Mouse (Mus musculus): ENCODE measurements around the gene Coa4. TPM values are rescaled to one million over a fixed set of nuclear protein-coding genes. Genes with fewer than 3 reads are reported as not detected.

Gene Coa4
- polyA plus RNA-seq, 1 experiment from 2014 or later, result 21.3 TPM

- Histone ChIP-seq H3K9me3 (replicated peaks) (no peaks in the 10 kb centered on the region), H3K27ac (no peak within 1 kb of the TSS), H3K4me1 (no peaks in the 10 kb centered on the region), H3K27me3 (ENCODE audit: low read depth, poor library complexity, severe bottlenecking) (no peaks in the 10 kb centered on the region), H3K36me3 (no peaks in the 10 kb centered on the region), H3K4me3 (no peak within 1 kb of the TSS)
- DNase-seq (ENCODE audit: low spot score), result peak; percentile 30
- WGBS, result 52% methylated on average over 11 of the region's 11 CpGs
Measured at GRCm38 (mm10) chr7:100514573-100514972, 22.3 kb upstream of the Coa4 start, which contains the start of gene Dnajb13. TSS of gene Dnajb13 (minus strand) at chr7:100514960.

GRCm38 (mm10) chr7:100520204-100520603 is 16.7 kb upstream of the Coa4 start:
- H3K4me1 ChIP-seq, result no peaks in the 10 kb centered on the region
- H3K27ac ChIP-seq, result no peak overlapping the region
- no peak for DNase-seq (ENCODE audit: low spot score)
- no peaks in the 10 kb centered on the region for H3K27me3 ChIP-seq (ENCODE audit: low read depth, poor library complexity, severe bottlenecking)
- H3K9me3 ChIP-seq (replicated peaks), result no peaks in the 10 kb centered on the region
- no peaks in the 10 kb centered on the region for H3K36me3 ChIP-seq
- no peak overlapping the region for H3K4me3 ChIP-seq
- whole genome bisulfite sequencing, result 73% methylated on average over 7 of the region's 7 CpGs

GRCm38 (mm10) chr7:100520663-100521285 is 16.1 kb upstream of the Coa4 start:
- no peaks in the 10 kb centered on the region for H3K9me3 ChIP-seq (replicated peaks)
- no peaks in the 10 kb centered on the region for H3K36me3 ChIP-seq
- no peaks in the 10 kb centered on the region for H3K27me3 ChIP-seq (ENCODE audit: low read depth, poor library complexity, severe bottlenecking)
- no peak overlapping the region for H3K27ac ChIP-seq
- no peak overlapping the region for H3K4me3 ChIP-seq
- 25% methylated on average over 10 of the region's 10 CpGs for WGBS
- no peaks in the 10 kb centered on the region for H3K4me1 ChIP-seq
- peak; percentile 92 for DNase-seq (ENCODE audit: low spot score)

- H3K4me3 ChIP-seq, result no peak overlapping the region
- H3K36me3 ChIP-seq, result no peaks in the 10 kb centered on the region
- no peak overlapping the region for H3K27ac ChIP-seq
- H3K9me3 ChIP-seq (replicated peaks), result no peaks in the 10 kb centered on the region
- WGBS, result 83% methylated on average over 3 of the region's 3 CpGs
- no peaks in the 10 kb centered on the region for H3K4me1 ChIP-seq
- no peak for DNase-seq (ENCODE audit: low spot score)
- no peaks in the 10 kb centered on the region for H3K27me3 ChIP-seq (ENCODE audit: low read depth, poor library complexity, severe bottlenecking)
Measured at GRCm38 (mm10) chr7:100522222-100522621, 14.6 kb upstream of the Coa4 start.

GRCm38 (mm10) chr7:100524669-100525068 is 12.2 kb upstream of the Coa4 start:
- no peaks in the 10 kb centered on the region for H3K36me3 ChIP-seq
- DNase-seq (ENCODE audit: low spot score), result no peak
- H3K27ac ChIP-seq, result no peak overlapping the region
- no peaks in the 10 kb centered on the region for H3K27me3 ChIP-seq (ENCODE audit: low read depth, poor library complexity, severe bottlenecking)
- H3K4me1 ChIP-seq, result no peaks in the 10 kb centered on the region
- H3K4me3 ChIP-seq, result no peak overlapping the region
- no peaks in the 10 kb centered on the region for H3K9me3 ChIP-seq (replicated peaks)
- 76% methylated on average over 8 of the region's 8 CpGs for WGBS

GRCm38 (mm10) chr7:100530766-100531165 is 6.1 kb upstream of the Coa4 start:
- Histone ChIP-seq H3K36me3 (no peaks in the 10 kb centered on the region), H3K27ac (no peak overlapping the region), H3K4me1 (no peaks in the 10 kb centered on the region), H3K4me3 (no peak overlapping the region), H3K9me3 (replicated peaks) (no peaks in the 10 kb centered on the region), H3K27me3 (ENCODE audit: low read depth, poor library complexity, severe bottlenecking) (no peaks in the 10 kb centered on the region)
- DNase-seq (ENCODE audit: low spot score), result no peak
- 92% methylated on average over 5 of the region's 5 CpGs for WGBS

- Histone ChIP-seq H3K36me3 (no peaks in the 10 kb centered on the region), H3K4me3 (no peak overlapping the region), H3K27me3 (ENCODE audit: low read depth, poor library complexity, severe bottlenecking) (no peaks in the 10 kb centered on the region), H3K4me1 (peaks cover 14% of the 10 kb centered on the region), H3K9me3 (replicated peaks) (no peaks in the 10 kb centered on the region), H3K27ac (no peak overlapping the region)
- DNase-seq (ENCODE audit: low spot score), result no peak
- WGBS, result 80% methylated on average over 2 of the region's 2 CpGs
Measured at GRCm38 (mm10) chr7:100533503-100533902, 3.4 kb upstream of the Coa4 start.

- 90% methylated on average over 3 of the region's 3 CpGs for WGBS
Measured at GRCm38 (mm10) chr7:100534216-100534615, 2.7 kb upstream of the Coa4 start.

GRCm38 (mm10) chr7:100535831-100536230 is 1.0 kb upstream of the Coa4 start:
- Histone ChIP-seq H3K27me3 (ENCODE audit: low read depth, poor library complexity, severe bottlenecking) (no peaks in the 10 kb centered on the region), H3K4me3 (peak overlapping the region; percentile 85; the same call in 1 of the 2 replicates), H3K9me3 (replicated peaks) (no peaks in the 10 kb centered on the region), H3K4me1 (peaks cover 14% of the 10 kb centered on the region), H3K36me3 (peaks cover 20% of the 10 kb centered on the region), H3K27ac (no peak overlapping the region)
- DNase-seq (ENCODE audit: low spot score), result no peak
- 88% methylated on average over 2 of the region's 2 CpGs for WGBS

More at GRCm38 (mm10) chr7:100534216-100534615, 2.7 kb upstream of the Coa4 start:
- Histone ChIP-seq H3K9me3 (replicated peaks) (no peaks in the 10 kb centered on the region), H3K36me3 (peaks cover 5% of the 10 kb centered on the region), H3K27me3 (ENCODE audit: low read depth, poor library complexity, severe bottlenecking) (no peaks in the 10 kb centered on the region), H3K4me3 (no peak overlapping the region), H3K27ac (no peak overlapping the region), H3K4me1 (peaks cover 14% of the 10 kb centered on the region)
- no peak for DNase-seq (ENCODE audit: low spot score)

GRCm38 (mm10) chr7:100537519-100537902 is 640 bp downstream of the Coa4 start:
- Histone ChIP-seq H3K36me3 (peaks cover 20% of the 10 kb centered on the region), H3K4me3 (peak overlapping the region; percentile 85), H3K9me3 (replicated peaks) (no peaks in the 10 kb centered on the region), H3K27ac (peak overlapping the region; percentile 88), H3K4me1 (peaks cover 14% of the 10 kb centered on the region), H3K27me3 (ENCODE audit: low read depth, poor library complexity, severe bottlenecking) (no peaks in the 10 kb centered on the region)
- DNase-seq (ENCODE audit: low spot score), result no peak
- WGBS, result 36% methylated on average over 7 of the region's 7 CpGs

- WGBS, result 96% methylated on average over 9 of the region's 9 CpGs
- no peak for DNase-seq (ENCODE audit: low spot score)
- Histone ChIP-seq H3K27ac (no peak overlapping the region), H3K9me3 (replicated peaks) (no peaks in the 10 kb centered on the region), H3K4me1 (peaks cover 14% of the 10 kb centered on the region), H3K36me3 (peaks cover 20% of the 10 kb centered on the region), H3K27me3 (ENCODE audit: low read depth, poor library complexity, severe bottlenecking) (no peaks in the 10 kb centered on the region), H3K4me3 (no peak overlapping the region)
Measured at GRCm38 (mm10) chr7:100539516-100539915, 2.6 kb downstream of the Coa4 start.

GRCm38 (mm10) chr7:100544437-100544836 is 7.6 kb downstream of the Coa4 start:
- Histone ChIP-seq H3K36me3 (peaks cover 19% of the 10 kb centered on the region), H3K27me3 (ENCODE audit: low read depth, poor library complexity, severe bottlenecking) (no peaks in the 10 kb centered on the region), H3K4me1 (no peaks in the 10 kb centered on the region), H3K9me3 (replicated peaks) (no peaks in the 10 kb centered on the region), H3K4me3 (no peak overlapping the region), H3K27ac (no peak overlapping the region)
- 71% methylated on average over 1 of the region's 1 CpGs for WGBS
- no peak for DNase-seq (ENCODE audit: low spot score)

- no peak overlapping the region for H3K27ac ChIP-seq
- 84% methylated on average over 4 of the region's 4 CpGs for WGBS
- no peaks in the 10 kb centered on the region for H3K9me3 ChIP-seq (replicated peaks)
- no peak for DNase-seq (ENCODE audit: low spot score)
- no peak overlapping the region for H3K4me3 ChIP-seq
- no peaks in the 10 kb centered on the region for H3K4me1 ChIP-seq
- H3K36me3 ChIP-seq, result peaks cover 18% of the 10 kb centered on the region; the same call in 1 of the 2 replicates
- no peaks in the 10 kb centered on the region for H3K27me3 ChIP-seq (ENCODE audit: low read depth, poor library complexity, severe bottlenecking)
Measured at GRCm38 (mm10) chr7:100547631-100548030, 10.8 kb downstream of the Coa4 start.

- no peaks in the 10 kb centered on the region for H3K4me1 ChIP-seq
- H3K4me3 ChIP-seq, result no peak overlapping the region
- no peak for DNase-seq (ENCODE audit: low spot score)
- WGBS, result 91% methylated on average over 3 of the region's 3 CpGs
- no peaks in the 10 kb centered on the region for H3K27me3 ChIP-seq (ENCODE audit: low read depth, poor library complexity, severe bottlenecking)
- H3K27ac ChIP-seq, result no peak overlapping the region
- H3K36me3 ChIP-seq, result peaks cover 18% of the 10 kb centered on the region; the same call in 1 of the 2 replicates
- H3K9me3 ChIP-seq (replicated peaks), result no peaks in the 10 kb centered on the region
Measured at GRCm38 (mm10) chr7:100549796-100550195, 12.9 kb downstream of the Coa4 start.
